Mouse (Mus musculus): ENCODE measurements at regions not wholly inside any gene's neighbourhood (a gene's known extent, or its start where the extent isn't known, plus 50 kb on each side); places are given as distances from the start of the nearest gene placed in this dataset.

- TF ChIP-seq CTCF (IDR thresholded peaks at IDR 0.05; ENCODE audit: insufficient read depth, low read length): no peak
- no peak for TF ChIP-seq POLR2A (IDR thresholded peaks at IDR 0.05; ENCODE audit: borderline replicate concordance, extremely low read depth, low read depth, low read length)
These were observed 535.4 kb upstream of the Vstm2b start for GRCm38 (mm10) chr7:40362719-40363118.
